Mouse (Mus musculus) mouse trophoblast stem cell (cell line): ENCODE measurements around the gene Uri1.

Experiments used
- in situ Hi-C, 2 experiments: fragments of 300-500 bp; cut with MseI, MboI; formaldehyde crosslinking; loops; 2 replicates in 1 of 2; 3 replicates in 1 of 2; pipeline ENCODE4 v1.15.1; 2025

The Uri1 gene

GRCm38 (mm10) chr7:38015356-38015755, 8.0 kb downstream of the Uri1 start:
- in situ Hi-C loops = no loop called here

- in situ Hi-C loops = no loop called here
These were observed 9.4 kb downstream of the Uri1 start for GRCm38 (mm10) chr7:38013946-38014345.

- in situ Hi-C loops = no loop called here
These were observed 10.5 kb downstream of the Uri1 start for GRCm38 (mm10) chr7:38012811-38013210.

- in situ Hi-C loops = no loop called here
These were observed 15.0 kb downstream of the Uri1 start for GRCm38 (mm10) chr7:38008359-38008758.

- in situ Hi-C loops = no loop called here
These were observed 20.9 kb downstream of the Uri1 start for GRCm38 (mm10) chr7:38002451-38002850.

GRCm38 (mm10) chr7:37999691-38000090, 23.7 kb downstream of the Uri1 start:
- in situ Hi-C loops = no loop called here

- in situ Hi-C loops = no loop called here
These were observed 30.5 kb downstream of the Uri1 start for GRCm38 (mm10) chr7:37992861-37993260.

DNA sequence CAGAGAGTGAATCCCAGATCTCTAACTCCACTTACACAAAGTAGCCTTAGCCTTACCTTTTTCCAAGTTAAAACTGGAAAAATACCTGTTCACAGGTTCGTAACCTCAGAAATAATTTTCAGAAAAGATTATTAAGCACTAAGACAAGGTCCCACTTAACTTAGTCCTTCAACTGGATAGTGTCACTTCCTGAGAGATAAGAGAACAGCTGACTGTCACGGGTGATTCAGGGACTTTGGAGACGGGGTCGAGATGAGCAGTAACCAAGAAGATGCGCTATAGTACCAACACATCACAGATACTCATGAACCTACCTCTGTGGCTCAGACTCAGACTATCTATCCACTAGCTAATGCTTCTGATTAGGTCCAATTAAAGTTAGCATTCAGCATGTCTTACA, 38.5 kb downstream of the Uri1 start:
- in situ Hi-C loops = no loop called here

- in situ Hi-C loops = no loop called here
These were observed 39.9 kb downstream of the Uri1 start for GRCm38 (mm10) chr7:37983471-37983870.

GRCm38 (mm10) chr7:37979729-37980128, 43.6 kb downstream of the Uri1 start:
- in situ Hi-C loops = no loop called here

GRCm38 (mm10) chr7:37978412-37978811, 44.9 kb downstream of the Uri1 start:
- in situ Hi-C loops = no loop called here

- in situ Hi-C loops = no loop called here
These were observed 45.7 kb downstream of the Uri1 start for GRCm38 (mm10) chr7:37977676-37978075.

GRCm38 (mm10) chr7:37972999-37973555, 50.3 kb downstream of the Uri1 start:
- in situ Hi-C loops = no loop called here

- in situ Hi-C loops = no loop called here
These were observed 50.8 kb downstream of the Uri1 start for GRCm38 (mm10) chr7:37972571-37972970.

GRCm38 (mm10) chr7:37962326-37962725, 61.0 kb downstream of the Uri1 start:
- in situ Hi-C loops = no loop called here

GRCm38 (mm10) chr7:37961247-37961646, 62.1 kb downstream of the Uri1 start:
- in situ Hi-C loops = no loop called here

GRCm38 (mm10) chr7:37951841-37952240, 71.5 kb downstream of the Uri1 start:
- in situ Hi-C loops = no loop called here

- in situ Hi-C loops = no loop called here
These were observed 86.9 kb downstream of the Uri1 start for GRCm38 (mm10) chr7:37936459-37936858.

DNA sequence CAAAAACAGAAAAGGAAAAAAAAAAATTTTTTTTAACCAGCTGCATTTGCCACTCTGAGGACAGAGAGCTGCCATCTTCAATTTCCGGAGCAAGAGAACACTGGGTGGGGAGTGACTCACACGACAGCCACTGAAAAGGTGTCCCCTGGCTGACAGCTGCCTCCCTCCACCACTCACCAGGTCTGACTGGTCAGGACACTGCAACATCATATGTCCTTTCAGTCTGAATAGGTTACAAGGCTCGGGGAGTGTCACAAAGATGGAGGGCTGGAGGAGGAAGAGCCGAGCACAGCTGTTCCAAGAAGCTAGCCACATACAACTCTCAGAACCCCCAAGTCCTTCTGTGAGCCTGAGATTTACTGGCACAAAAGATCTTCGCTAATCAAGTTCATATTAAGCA, 87.6 kb downstream of the Uri1 start:
- in situ Hi-C loops = no loop called here

DNA sequence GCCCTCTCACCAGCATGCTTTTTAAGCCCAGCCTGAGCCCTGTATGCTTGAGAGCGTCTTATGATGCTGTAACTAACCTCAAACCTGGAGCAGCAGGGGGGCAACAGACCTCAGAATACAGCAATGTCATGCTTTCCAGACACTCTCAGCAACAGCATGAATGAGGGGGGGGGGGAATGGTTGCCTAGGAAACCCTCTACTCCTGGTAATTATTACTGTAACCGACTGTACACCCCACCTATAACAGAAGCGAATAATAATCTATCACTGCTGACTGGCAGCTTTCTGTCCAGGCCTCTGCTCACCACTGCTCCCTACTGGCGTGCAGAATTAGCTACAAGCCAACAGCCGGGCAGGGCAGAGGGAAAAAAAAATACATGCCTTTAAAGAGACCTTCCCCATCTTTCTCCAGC, 88.6 kb downstream of the Uri1 start:
- in situ Hi-C loops = no loop called here

- in situ Hi-C loops = no loop called here
These were observed 89.5 kb downstream of the Uri1 start for GRCm38 (mm10) chr7:37933754-37934308.

GRCm38 (mm10) chr7:37931631-37932030, 91.7 kb downstream of the Uri1 start:
- in situ Hi-C loops = no loop called here

GRCm38 (mm10) chr7:37929738-37930137, 93.6 kb downstream of the Uri1 start:
- in situ Hi-C loops = no loop called here

GRCm38 (mm10) chr7:37922999-37923398, 100.4 kb downstream of the Uri1 start:
- in situ Hi-C loops = no loop called here
